Mouse (Mus musculus): ENCODE measurements around the gene 4930507D05Rik. TPM values are rescaled to one million over a fixed set of nuclear protein-coding genes. Genes with fewer than 3 reads are reported as not detected.
"Not testable (repeated sequence)": the region's sequence is repeated elsewhere in the genome, so short reads cannot be mapped to it uniquely, and the experiment has no call there.

Gene 4930507D05Rik
- total RNA-seq, 2 experiments from 2014 or later = 0.48 to 0.78 TPM

DNA sequence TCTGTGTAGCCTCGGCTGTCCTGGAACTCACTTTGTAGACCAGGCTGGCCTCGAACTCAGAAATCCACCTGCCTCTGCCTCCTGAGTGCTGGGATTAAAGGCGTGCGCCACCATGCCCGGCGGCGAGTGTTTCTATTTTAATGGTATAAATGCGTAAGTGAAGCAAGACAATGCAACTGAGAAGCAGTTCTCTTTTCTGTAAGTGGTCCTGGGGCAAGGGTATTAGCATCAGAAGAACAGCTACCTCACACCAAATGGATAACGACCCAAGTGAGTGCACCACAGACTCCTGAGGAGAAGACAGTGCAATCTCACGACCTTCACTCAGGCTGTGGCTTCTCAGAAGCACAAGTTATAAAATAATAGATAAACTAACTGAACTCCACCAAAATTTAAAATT is 25.7 kb downstream of the 4930507D05Rik start:
- no peak for DNase-seq (ENCODE audit: low spot score in 2 of 2)

DNA sequence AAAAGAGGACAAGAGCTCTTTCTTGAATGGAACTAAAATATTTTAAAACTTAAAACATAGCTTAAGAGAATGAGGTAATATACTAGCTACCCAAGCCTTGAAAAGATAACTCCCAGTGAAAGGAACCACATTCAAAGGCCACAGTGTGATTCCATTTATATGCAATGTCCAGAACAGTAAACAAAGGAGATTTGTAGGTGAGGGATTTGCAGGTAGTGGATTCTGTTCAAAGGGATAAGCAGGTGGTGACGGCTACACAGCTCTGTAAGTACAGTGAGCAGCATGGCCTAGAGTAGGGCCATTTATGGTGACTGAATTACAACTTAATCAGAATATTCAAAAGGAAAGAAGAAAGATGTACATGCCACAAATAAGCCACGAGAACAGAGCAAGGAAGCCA is 27.7 kb downstream of the 4930507D05Rik start:
- no peak for DNase-seq (ENCODE audit: low spot score in 2 of 2)

DNA sequence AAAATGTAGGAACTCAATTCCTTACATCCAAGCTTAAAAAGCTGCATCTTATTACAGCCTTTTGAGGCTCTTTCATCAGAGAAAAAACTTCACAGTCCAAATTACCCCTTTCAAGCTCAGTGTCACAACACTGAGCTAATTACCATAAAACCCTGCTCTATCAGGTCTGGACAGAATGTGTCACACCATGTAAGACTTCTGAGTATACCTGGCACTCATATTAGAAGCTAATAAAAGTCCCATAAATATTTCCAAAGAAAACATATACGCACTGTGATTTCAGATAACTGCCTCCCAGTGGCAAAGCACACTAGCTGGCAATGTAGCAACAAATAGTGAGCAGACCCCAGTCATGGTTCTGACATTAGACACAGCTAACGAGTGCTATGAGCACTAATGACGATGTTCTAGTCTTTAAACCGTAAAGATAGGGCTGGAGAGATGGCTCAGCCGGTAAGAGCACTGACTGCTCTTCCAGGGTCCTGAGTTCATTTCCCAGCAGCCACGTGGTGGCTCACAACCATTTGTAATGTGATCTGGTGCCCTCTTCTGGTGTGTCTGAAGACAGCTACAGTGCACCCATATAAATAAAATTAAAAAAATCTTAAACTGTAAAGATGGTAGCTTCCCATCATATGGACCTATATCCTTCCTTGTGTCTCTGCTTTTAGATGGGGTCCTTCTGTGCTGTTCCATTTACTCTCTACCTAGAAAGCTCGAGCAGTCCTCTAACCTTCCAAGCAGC is 32.0 kb downstream of the 4930507D05Rik start:
- DNase-seq (ENCODE audit: low spot score in 2 of 2) = no peak

DNA sequence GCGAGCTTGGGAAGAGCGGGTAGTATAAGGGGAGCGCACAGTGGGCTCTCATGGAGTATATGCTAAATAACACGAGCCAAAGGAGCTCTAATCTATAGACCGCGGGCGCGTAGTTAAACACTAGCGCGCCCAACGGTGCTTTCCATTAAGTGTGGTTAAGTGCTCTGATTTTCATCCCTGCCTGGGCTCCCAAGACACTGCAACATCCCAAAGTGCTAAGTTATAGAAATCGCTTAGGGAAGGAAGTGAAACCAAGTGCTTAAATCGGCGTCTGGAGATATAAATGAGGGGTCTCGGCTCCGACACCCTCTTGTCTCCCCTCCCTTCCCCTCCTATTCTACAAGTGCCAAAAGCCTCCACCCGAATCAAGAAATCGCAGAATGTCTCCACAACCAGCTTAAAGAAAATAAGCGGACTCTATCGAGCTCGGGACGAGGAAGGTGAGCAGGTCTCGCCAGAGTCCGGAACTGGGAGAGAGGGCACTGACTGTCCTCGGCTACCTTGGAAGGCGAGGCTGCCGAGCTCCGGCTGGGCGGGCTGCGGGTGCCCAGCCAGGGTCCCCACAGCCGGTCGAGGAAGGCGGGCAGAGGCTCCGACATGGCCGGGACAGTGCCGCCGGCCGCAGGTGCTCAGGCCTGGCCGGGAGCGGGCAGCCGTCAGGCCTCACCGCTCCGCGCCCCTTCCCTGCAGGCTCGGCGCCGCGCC is 36.7 kb downstream of the 4930507D05Rik start:
- DNase-seq (ENCODE audit: low spot score in 2 of 2) = no peak

DNA sequence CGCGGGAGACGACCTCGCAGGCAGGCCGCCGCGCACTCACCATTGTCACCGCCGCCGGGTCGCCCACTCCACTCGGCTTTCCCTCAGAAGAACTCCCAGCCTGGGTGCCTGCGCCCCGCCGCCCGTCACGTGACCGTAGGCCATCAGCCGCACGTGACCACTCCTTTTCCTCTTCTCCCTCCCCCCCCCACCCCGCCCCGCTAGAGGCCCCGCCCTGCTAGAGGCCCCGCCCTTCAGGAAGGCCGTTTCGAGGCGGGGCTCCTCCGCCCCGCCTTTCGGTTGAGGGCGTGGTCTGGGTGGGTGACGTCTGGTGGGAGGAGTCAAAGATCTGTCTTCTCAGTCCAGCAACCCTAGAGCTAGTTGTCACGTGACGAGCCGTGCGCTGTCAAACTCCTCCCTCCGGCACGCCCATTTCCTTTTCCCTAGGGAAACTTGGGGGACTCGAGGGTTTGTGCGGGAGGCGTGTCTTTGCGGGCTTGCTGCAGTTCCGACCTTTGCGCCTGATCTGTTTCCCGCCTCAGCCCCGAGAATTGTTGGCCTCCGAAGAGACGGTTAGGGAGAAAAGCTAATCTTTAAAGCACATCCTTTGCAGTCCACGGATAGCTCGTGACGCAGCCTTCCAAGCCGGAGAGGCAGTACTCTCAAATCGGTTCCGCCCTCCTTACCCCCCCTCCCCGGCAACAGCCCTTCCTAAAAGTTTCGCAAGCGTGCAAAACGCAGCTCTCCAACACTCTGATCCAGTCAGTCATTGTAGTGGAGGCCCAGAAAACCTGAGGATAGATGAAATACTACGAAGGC is 37.5 kb downstream of the 4930507D05Rik start, which contains the start of gene Vps26a:
Gene Vps26a, minus strand, starts transcription at position 188 of the 798 bp plus-strand sequence.
- peak; percentile 93 to 97 for DNase-seq (ENCODE audit: low spot score in 2 of 2)

DNA sequence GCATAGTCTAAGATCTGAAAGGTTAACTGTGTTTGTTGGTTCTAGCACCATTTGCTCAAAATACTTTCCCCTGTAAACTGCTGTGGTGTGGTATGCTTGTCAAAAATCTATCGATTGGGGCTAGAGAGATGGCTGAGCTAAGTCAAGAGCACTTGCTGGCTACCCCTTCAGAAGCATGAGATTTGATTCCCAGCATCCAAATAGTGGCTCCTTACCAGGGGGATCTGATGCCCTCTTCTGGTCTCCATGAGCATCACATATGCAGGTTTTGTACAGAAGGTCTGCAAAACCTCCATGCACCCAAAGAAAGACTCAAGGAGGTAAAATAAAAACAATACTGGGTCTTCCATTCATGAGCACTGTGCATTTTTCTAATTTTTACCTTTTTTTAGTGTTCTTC is 39.0 kb downstream of the 4930507D05Rik start:
- no peak for DNase-seq (ENCODE audit: low spot score in 2 of 2)

DNA sequence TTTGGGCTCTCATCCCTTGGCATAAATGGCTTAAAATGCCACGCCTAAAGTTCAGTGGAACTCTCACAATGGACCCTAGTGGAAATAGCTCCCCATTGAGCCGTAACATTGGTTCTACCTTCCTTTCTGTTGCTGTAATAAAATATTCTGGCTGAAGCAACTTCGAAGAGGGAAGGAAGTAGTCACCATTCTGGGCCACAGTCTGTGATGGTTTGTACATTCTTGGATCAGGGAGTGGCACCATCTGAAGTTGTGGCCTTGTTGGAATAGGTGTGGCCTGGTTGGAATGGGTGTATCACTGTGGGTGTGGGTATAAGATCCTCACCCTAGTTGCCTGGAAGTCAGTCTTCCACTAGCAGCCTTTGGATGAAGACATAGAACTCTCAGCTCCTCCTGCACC is 42.4 kb downstream of the 4930507D05Rik start:
- not testable (repeated sequence) for DNase-seq (ENCODE audit: low spot score in 2 of 2)

DNA sequence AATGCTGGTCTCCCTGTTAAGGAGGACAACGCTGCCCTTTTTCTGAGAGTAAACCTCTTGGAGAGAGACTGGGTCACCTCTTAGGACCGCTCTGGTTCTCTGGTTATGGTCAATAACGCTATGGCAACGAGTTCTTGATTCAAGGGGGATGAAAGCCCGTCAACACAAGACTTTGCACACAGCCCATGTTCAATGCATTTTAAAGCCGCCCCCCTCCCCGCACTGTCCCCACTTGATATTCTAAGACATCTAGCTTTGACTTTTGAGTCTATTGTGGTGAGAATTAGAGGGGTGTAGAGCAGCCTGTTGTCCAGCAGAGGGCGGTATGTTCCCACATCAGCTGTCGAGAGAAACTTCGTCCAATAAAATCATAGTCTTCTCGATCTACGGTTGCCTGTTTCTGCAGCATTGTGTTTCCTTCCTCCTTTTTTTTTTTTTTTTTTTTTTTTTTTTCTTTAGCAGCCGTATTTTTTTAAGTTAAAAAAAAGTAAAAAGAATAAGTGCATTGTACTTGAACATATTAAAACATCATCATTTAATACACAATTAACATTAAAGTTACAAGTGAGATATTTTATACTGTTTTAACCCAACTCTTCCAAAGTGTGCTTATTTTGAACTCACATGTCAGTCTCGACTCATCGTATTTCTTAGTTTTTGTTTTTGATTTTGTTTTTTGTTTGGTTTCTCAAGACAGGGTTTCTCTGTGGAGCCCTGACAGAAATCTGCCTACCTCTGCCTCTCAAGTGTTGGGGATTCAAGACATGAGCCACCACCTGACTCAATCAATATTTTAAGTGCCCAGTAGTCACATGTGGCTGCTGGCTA is 51.0 kb downstream of the 4930507D05Rik start:
- peak in 1 of 2 experiments; percentile 31 for DNase-seq (ENCODE audit: low spot score in 2 of 2)

Other genes with a start within 250 kb of the 4930507D05Rik start
- 10 to 100 TPM; 29.4 to 37.0 TPM for gene Tspan15, start 218.2 kb upstream of the 4930507D05Rik start, total RNA-seq (2021)
- 10 to 100 TPM; 18.6 to 18.7 TPM for gene Tacr2, start 197.1 kb upstream of the 4930507D05Rik start, total RNA-seq (2021)
- gene Hk1, start 69.6 kb upstream of the 4930507D05Rik start, total RNA-seq (2021) = 10 to 100 TPM; 36.0 to 49.8 TPM
- gene Hkdc1, start 27.0 kb upstream of the 4930507D05Rik start, total RNA-seq (2021) = 1 to 10 TPM in 1 of 2 experiments, not detected in 1; 1.4 TPM
- 10 to 100 TPM; 31.5 to 36.5 TPM for gene Supv3l1, start 249 bp downstream of the 4930507D05Rik start, total RNA-seq (2021)
- 10 to 100 TPM; 45.3 to 48.7 TPM for gene Vps26a, start 37.3 kb downstream of the 4930507D05Rik start, total RNA-seq (2021)
- gene Srgn, start 78.0 kb downstream of the 4930507D05Rik start, total RNA-seq (2021) = 10 to 100 TPM; 23.9 to 38.9 TPM
- 10 to 100 TPM; 39.2 to 42.1 TPM for gene Kif1bp, start 129.0 kb downstream of the 4930507D05Rik start, total RNA-seq (2021)
- 10 to 100 TPM; 57.3 to 62.6 TPM for gene Ddx21, start 152.8 kb downstream of the 4930507D05Rik start, total RNA-seq (2021)
- 100 to 1,000 TPM; 141 to 143 TPM for gene Ddx50, start 201.7 kb downstream of the 4930507D05Rik start, total RNA-seq (2021)